Mouse (Mus musculus) testis, adult 2 months (tissue): ENCODE data around the gene Ankrd28.

Source experiments
- CTCF ChIP-seq: fragments of 200-500 bp; IDR thresholded peaks from 2 replicates; pipeline ENCODE4 v1.5.1; 2012; ENCODE audit warnings: low read depth, mild to moderate bottlenecking, inconsistent platforms, low read length, moderate library complexity; ENCODE audit not compliant: control insufficient read depth, insufficient read depth, insufficient replicate concordance
- POLR2A ChIP-seq: fragments of 200-500 bp; IDR thresholded peaks from 2 replicates; pipeline ENCODE4 v1.6.1; 2012; ENCODE audit warnings: low read depth, mild to moderate bottlenecking, inconsistent platforms, low read length, moderate library complexity; ENCODE audit not compliant: control insufficient read depth

DNA sequence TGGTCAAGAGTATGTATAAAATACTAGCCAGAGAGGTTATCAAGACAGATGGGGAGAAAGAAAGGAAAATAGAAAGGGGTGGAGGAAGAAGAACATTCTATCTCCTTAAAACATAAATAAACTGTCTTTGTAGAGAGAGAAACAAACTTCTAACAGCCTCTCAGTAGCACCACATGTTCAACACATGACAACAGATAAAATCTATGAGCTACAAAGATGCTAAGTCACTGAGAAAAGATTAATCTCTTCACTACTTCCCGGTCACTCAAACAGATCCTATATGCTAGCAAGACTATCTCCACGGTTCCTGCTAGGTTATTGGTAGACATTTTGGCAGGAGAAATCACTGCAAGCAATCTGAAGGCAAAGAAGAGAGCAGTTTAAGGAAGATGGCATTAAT is 71.3 kb downstream of the Ankrd28 start:
- TF ChIP-seq CTCF = no peak
- no peak for TF ChIP-seq POLR2A
